ENCODE assay signal across 18 mouse cellular contexts in genomic region chr2:145944286-145944685, GRCm38 (mm10). TPM values are rescaled to one million over a fixed set of nuclear protein-coding genes. Genes with fewer than 3 reads are reported as not detected.
"Had no signal": no experiment of that assay in that cellular context is flagged by ENCODE, and none has a peak within 500 bp of the region (broad histone marks: within the 10 kb centered on the region; RNA-seq: fewer than 3 reads in every experiment).

No protein-coding gene starts in this region.

- H3K27me3 ChIP-seq: limb, embryonic 15.5 days; liver, embryonic 13.5 days; lung, embryonic 15.5 days; midbrain, embryonic 15.5 days; neural tube, embryonic 12.5 days had no signal

- H3K9me3 ChIP-seq: limb, embryonic 15.5 days; liver, embryonic 13.5 days; lung, embryonic 15.5 days; megakaryocyte, embryonic 14.5 days; midbrain, embryonic 15.5 days; neural tube, embryonic 12.5 days had no signal

- H3K4me1 ChIP-seq: limb, embryonic 15.5 days; liver, embryonic 13.5 days; lung, embryonic 15.5 days; midbrain, embryonic 15.5 days had no signal

- H3K9ac ChIP-seq: limb, embryonic 15.5 days; liver, embryonic 13.5 days; liver, postnatal 0 days; lung, embryonic 15.5 days; midbrain, embryonic 15.5 days; neural tube, embryonic 12.5 days had no signal

- H3K36me3 ChIP-seq: limb, embryonic 15.5 days; liver, embryonic 13.5 days; lung, embryonic 15.5 days; midbrain, embryonic 15.5 days; neural tube, embryonic 12.5 days had no signal

- H3K4me2 ChIP-seq: limb, embryonic 15.5 days; liver, embryonic 13.5 days; lung, embryonic 15.5 days; midbrain, embryonic 11.5 days; midbrain, embryonic 15.5 days; neural tube, embryonic 12.5 days had no signal

- H3K27ac ChIP-seq: limb, embryonic 15.5 days; liver, embryonic 13.5 days; lung, embryonic 15.5 days; macrophage; midbrain, embryonic 15.5 days; neural tube, embryonic 12.5 days had no signal

- DNase-seq: kidney, adult 18-20 months; kidney, postnatal 10 days; left cerebral cortex, postnatal 4 days; liver, embryonic 13.5 days; liver, postnatal 0 days; lung, postnatal 14 days; spleen, adult 18-20 months; thymus, adult 2 months; thymus, postnatal 25 days had no signal

- ATAC-seq: liver, postnatal 0 days; midbrain, embryonic 15.5 days had no signal

- H3K4me3 ChIP-seq: limb, embryonic 15.5 days; liver, embryonic 13.5 days; lung, embryonic 15.5 days; megakaryocyte, embryonic 14.5 days; midbrain, embryonic 15.5 days; neural tube, embryonic 12.5 days had no signal

RNA-seq across cellular contexts. Expression of gene Cfap61, which starts 9.7 kb away (rescaled TPM):
- polyA plus RNA-seq: liver, postnatal 0 days; macrophage; stomach, embryonic 14.5 days; urinary bladder, adult 2 months had no signal
